Mouse (Mus musculus) cerebellum, adult 2 months (tissue): Measurements from ENCODE around the gene Thoc6.

Experiments used
- CTCF ChIP-seq: fragments of 200-500 bp; IDR thresholded peaks from 2 replicates; pipeline ENCODE4 v1.5.1; 2011; ENCODE audit warnings: low read depth, mild to moderate bottlenecking, control low read depth, low read length, moderate library complexity, borderline replicate concordance; ENCODE audit not compliant: insufficient read depth
- POLR2A ChIP-seq: fragments of 200-500 bp; IDR thresholded peaks from 2 replicates; pipeline ENCODE4 v1.6.1; 2011; ENCODE audit warnings: low read length, control low read depth, borderline replicate concordance; ENCODE audit not compliant: insufficient read depth

DNA sequence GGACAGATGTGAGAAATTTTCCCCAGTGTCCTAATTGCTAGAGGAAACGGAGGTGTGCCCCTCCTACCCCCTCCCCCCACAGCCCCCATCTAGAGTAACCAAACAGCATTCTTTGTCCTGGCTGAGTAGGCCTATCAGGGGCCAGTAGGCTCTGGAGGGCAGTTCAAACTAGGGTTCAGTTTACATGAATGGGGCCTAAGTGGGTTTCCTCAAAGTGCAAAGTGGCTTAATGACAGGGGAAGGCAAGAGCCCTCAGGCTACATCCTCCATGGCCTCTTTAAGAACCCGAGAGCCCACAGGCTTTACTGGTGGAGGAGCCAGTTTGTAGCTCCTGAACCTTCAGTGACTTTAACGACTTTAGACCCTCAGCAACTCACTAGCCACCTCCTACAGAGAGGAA, 22.1 kb upstream of the Thoc6 start:
- TF ChIP-seq CTCF, result no peak
- no peak for TF ChIP-seq POLR2A
